Mouse (Mus musculus) megakaryocyte, embryonic 14.5 days (primary cell): Measurements from ENCODE around the gene 5330417C22Rik.
"Not testable (repeated sequence)": the region's sequence is repeated elsewhere in the genome, so short reads cannot be mapped to it uniquely, and the experiment has no call there.

Source experiments
- FLI1 ChIP-seq: IDR thresholded peaks from 2 replicates; pipeline ENCODE4 v1.6.1; 2012; ENCODE audit warnings: low read length, inconsistent platforms, mixed read lengths
- GATA1 ChIP-seq: IDR thresholded peaks from 3 replicates; pipeline ENCODE4 v1.6.1; 2012; ENCODE audit warnings: mixed read lengths, low read length, inconsistent platforms, borderline replicate concordance

- TF ChIP-seq GATA1, FLI1: not testable (repeated sequence)
Measured at GRCm38 (mm10) chr3:108501411-108501810, 34.9 kb downstream of the 5330417C22Rik start.
